Mouse (Mus musculus) myocyte (in vitro differentiated cells): ENCODE measurements around the gene Pdss2. TPM values are rescaled to one million over a fixed set of nuclear protein-coding genes. Genes with fewer than 3 reads are reported as not detected.

Experiments
- H3K27me3 ChIP-seq: one replicate; pipeline ENCODE4 v1.6.1; 2011; ENCODE audit not compliant: control insufficient read depth, insufficient read depth, insufficient read length
- H3K36me3 ChIP-seq: one replicate; pipeline ENCODE4 v1.6.1; 2011; ENCODE audit not compliant: control insufficient read depth, insufficient read depth
- H3K4me2 ChIP-seq: one replicate; pipeline ENCODE4 v1.6.1; 2011; ENCODE audit warnings: low read depth, control low read depth
- H3K4me3 ChIP-seq: one replicate; pipeline ENCODE4 v1.5.1; 2011; ENCODE audit warnings: mild to moderate bottlenecking, control low read depth, moderate library complexity
- H3K79me2 ChIP-seq: one replicate; pipeline ENCODE4 v1.6.1; 2011; ENCODE audit not compliant: control insufficient read depth, insufficient read depth
- H3ac ChIP-seq: one replicate; pipeline ENCODE4 v1.6.1; 2011; ENCODE audit not compliant: control insufficient read depth, insufficient read length
- CEBPB ChIP-seq: IDR thresholded peaks from 2 replicates; pipeline ENCODE4 v1.6.1; 2011; ENCODE audit warnings: mild to moderate bottlenecking, moderate library complexity; ENCODE audit not compliant: poor library complexity, insufficient read depth, severe bottlenecking
- E2F4 ChIP-seq: IDR thresholded peaks from one replicate; pipeline ENCODE4 v1.6.1; 2011; ENCODE audit warnings: mild to moderate bottlenecking, control low read depth, moderate library complexity; ENCODE audit not compliant: insufficient read depth
- MAX ChIP-seq: IDR thresholded peaks from one replicate; pipeline ENCODE4 v1.6.1; 2011; ENCODE audit warnings: low read depth, mild to moderate bottlenecking, control low read depth
- MYOD1 ChIP-seq, 3 experiments: IDR thresholded peaks; one replicate each; pipeline ENCODE4 v1.6.1; 2011; ENCODE audit warnings: control low read depth in 2 of 3, low read depth in 2 of 3, mild to moderate bottlenecking in 2 of 3, moderate library complexity in 1 of 3; ENCODE audit not compliant: insufficient read length in 2 of 3, control insufficient read depth in 1 of 3
- MYOG ChIP-seq, 3 experiments: IDR thresholded peaks; one replicate each; pipeline ENCODE4 v1.6.1; 2011; ENCODE audit warnings: control low read depth in 2 of 3, low read depth in 2 of 3, mild to moderate bottlenecking in 2 of 3; ENCODE audit not compliant: insufficient read length in 2 of 3, control insufficient read depth in 1 of 3, insufficient read depth in 1 of 3
- POLR2A ChIP-seq: IDR thresholded peaks from one replicate; pipeline ENCODE4 v1.6.1; 2011; ENCODE audit warnings: low read depth, mild to moderate bottlenecking, control low read depth, moderate library complexity; ENCODE audit not compliant: insufficient read length
- POLR2AphosphoS2 ChIP-seq: IDR thresholded peaks from one replicate; pipeline ENCODE4 v1.6.1; 2011; ENCODE audit warnings: low read depth, control low read depth; ENCODE audit not compliant: insufficient read length
- REST ChIP-seq: IDR thresholded peaks from one replicate; pipeline ENCODE4 v1.6.1; 2011; ENCODE audit warnings: mild to moderate bottlenecking, control low read depth, moderate library complexity; ENCODE audit not compliant: insufficient read depth, insufficient read length
- SRF ChIP-seq: IDR thresholded peaks from one replicate; pipeline ENCODE4 v1.6.1; 2011; ENCODE audit warnings: low read depth; ENCODE audit not compliant: control insufficient read depth, insufficient read length
- TCF12 ChIP-seq: IDR thresholded peaks from one replicate; pipeline ENCODE4 v1.6.1; 2011; ENCODE audit warnings: mild to moderate bottlenecking, control low read depth; ENCODE audit not compliant: poor library complexity, insufficient read depth, severe bottlenecking
- TCF3 ChIP-seq: IDR thresholded peaks from one replicate; pipeline ENCODE4 v1.6.1; 2011; ENCODE audit warnings: low read depth, control low read depth; ENCODE audit not compliant: insufficient read length
- USF1 ChIP-seq: IDR thresholded peaks from one replicate; pipeline ENCODE4 v1.6.1; 2011; ENCODE audit warnings: low read depth, mild to moderate bottlenecking, control low read depth, moderate library complexity
- polyA plus RNA-seq: library from polyadenylated mRNA; unstranded; fragments of >200 nt; fragmentation: generic; extraction: Trizol; gene quantifications from one replicate; pipeline ENCODE4 v1.2.1, GENCODE M21; 2012; ENCODE audit warnings: missing spikeins

The Pdss2 gene
- polyA plus RNA-seq, 1 experiment = 8.5 TPM

DNA sequence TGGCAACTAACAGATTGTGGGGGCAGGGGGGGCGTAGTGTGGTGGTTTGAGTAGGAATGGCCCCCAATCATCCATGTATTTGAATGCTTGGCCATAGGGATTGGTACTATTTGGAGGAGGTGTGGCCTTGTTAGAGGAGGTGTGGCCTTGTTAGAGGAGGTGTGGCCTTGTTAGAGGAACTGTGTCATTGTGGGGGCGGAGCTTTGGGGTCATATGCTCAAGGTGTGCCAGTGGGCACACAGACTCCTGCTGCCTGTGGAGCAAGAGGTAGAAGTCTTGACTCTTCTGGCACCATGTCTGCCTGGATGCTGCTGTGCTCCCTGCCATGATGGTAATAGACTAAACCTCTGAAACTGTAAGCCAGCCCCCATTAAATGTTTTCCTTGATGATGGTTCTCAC is 21.1 kb upstream of the Pdss2 start:
- H3K79me2 ChIP-seq = no peaks in the 10 kb centered on the region
- no peak overlapping the region for H3K4me2 ChIP-seq
- H3K4me3 ChIP-seq = no peak overlapping the region
- TF ChIP-seq POLR2AphosphoS2 = no peak
- no peak for TF ChIP-seq USF1
- TF ChIP-seq E2F4 = no peak
- no peak for TF ChIP-seq MYOG (IDR thresholded peaks at IDR 0.05; ENCODE audit: control insufficient read depth in 1 of 3, insufficient read depth in 1 of 3, insufficient read length in 2 of 3, low read depth in 2 of 3)
- TF ChIP-seq TCF12 = no peak
- TF ChIP-seq TCF3 = no peak
- no peak for TF ChIP-seq POLR2A
- TF ChIP-seq SRF = no peak
- TF ChIP-seq REST = no peak
- no peak for TF ChIP-seq MAX
- TF ChIP-seq CEBPB = no peak
- no peak for TF ChIP-seq MYOD1 (IDR thresholded peaks at IDR 0.05; ENCODE audit: control insufficient read depth in 1 of 3, insufficient read length in 2 of 3, low read depth in 2 of 3)
- H3K27me3 ChIP-seq = no peaks in the 10 kb centered on the region
- no peaks in the 10 kb centered on the region for H3K36me3 ChIP-seq
- H3ac ChIP-seq = no peak overlapping the region

DNA sequence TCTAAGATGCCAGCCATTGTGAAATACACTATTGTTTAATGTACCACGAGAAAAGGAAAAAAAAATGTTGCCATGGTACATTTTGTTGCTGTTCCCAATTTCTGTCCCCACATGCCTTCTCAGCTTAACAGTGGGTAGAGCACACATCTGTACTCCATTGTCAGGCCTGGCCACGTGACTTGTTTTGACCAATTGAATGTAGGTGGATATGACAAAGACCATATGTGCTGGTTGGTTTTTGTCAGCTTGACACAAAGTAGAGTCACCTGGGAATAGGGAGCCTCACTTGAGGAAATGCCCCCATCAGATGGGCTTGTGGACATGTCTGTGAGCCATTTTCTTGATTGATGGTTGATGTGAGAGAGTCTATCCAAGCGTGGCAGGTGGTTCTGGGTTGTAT is 17.4 kb upstream of the Pdss2 start:
- Histone ChIP-seq H3K36me3 (no peaks in the 10 kb centered on the region), H3K27me3 (no peaks in the 10 kb centered on the region), H3K4me2 (no peak overlapping the region), H3K4me3 (no peak overlapping the region), H3ac (no peak overlapping the region), H3K79me2 (no peaks in the 10 kb centered on the region)
- no peak for TF ChIP-seq E2F4
- no peak for TF ChIP-seq CEBPB
- TF ChIP-seq REST = no peak
- no peak for TF ChIP-seq TCF12
- TF ChIP-seq MYOD1 (IDR thresholded peaks at IDR 0.05; ENCODE audit: control insufficient read depth in 1 of 3, insufficient read length in 2 of 3, low read depth in 2 of 3) = no peak
- no peak for TF ChIP-seq POLR2A

DNA sequence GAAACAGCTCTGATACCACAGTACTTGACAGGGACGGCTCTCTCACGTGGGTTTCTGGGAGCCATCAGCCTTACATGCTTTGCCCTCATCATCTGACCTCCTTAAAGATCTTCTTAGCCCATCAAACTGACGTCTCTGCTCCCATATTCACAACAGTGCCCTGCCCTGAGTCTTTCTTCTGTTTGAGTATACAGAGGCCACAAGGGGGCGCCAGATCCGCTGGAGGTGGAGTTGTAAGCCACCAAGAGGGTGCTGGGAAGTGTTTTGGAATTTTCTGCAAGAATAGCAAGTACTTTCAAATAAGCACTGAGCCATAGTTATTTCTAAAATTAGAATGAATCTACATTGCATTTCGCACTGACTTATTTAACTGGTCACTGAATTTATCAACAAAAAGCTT is 9.4 kb upstream of the Pdss2 start:
- TF ChIP-seq TCF3 (no peak), MYOD1 (IDR thresholded peaks at IDR 0.05; ENCODE audit: control insufficient read depth in 1 of 3, insufficient read length in 2 of 3, low read depth in 2 of 3) (no peak), REST (no peak), USF1 (no peak), CEBPB (no peak), POLR2AphosphoS2 (no peak), E2F4 (no peak), MAX (no peak), MYOG (IDR thresholded peaks at IDR 0.05; ENCODE audit: control insufficient read depth in 1 of 3, insufficient read depth in 1 of 3, insufficient read length in 2 of 3, low read depth in 2 of 3) (no peak)
- H3K4me2 ChIP-seq = no peak overlapping the region
- no peaks in the 10 kb centered on the region for H3K36me3 ChIP-seq
- H3K4me3 ChIP-seq = no peak overlapping the region
- no peaks in the 10 kb centered on the region for H3K27me3 ChIP-seq
- no peaks in the 10 kb centered on the region for H3K79me2 ChIP-seq
- no peak overlapping the region for H3ac ChIP-seq

DNA sequence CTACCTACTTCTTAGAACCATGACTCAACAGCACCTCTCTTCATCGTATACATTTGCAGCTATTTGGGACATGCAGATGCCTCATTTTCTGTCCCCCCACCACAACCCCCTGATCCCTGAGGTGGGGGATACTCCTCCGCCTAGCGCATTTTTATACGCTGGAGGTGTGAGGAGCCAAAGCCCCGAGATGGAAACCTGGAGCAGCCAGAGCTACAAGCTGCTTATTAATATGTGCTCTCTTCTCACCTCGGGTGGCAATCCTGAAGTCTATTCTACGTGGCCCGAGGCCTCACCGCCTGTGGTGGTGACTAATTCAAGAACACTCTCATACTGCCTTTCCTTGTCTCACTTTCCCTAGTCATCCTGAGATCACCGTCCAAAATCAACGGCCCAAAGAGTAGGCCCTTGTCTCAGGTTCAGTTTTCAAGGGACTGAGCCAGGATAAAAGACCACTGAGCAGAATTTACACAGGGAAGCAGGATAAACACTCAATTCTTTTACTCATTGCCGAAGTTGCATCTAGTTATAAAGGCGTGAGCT is 3.9 kb upstream of the Pdss2 start:
- no peak overlapping the region for H3ac ChIP-seq
- no peak overlapping the region for H3K4me2 ChIP-seq
- no peak for TF ChIP-seq REST
- TF ChIP-seq CEBPB = no peak
- TF ChIP-seq TCF12 = no peak
- TF ChIP-seq SRF = no peak
- TF ChIP-seq MYOG (IDR thresholded peaks at IDR 0.05; ENCODE audit: control insufficient read depth in 1 of 3, insufficient read depth in 1 of 3, insufficient read length in 2 of 3, low read depth in 2 of 3) = no peak
- no peaks in the 10 kb centered on the region for H3K27me3 ChIP-seq
- H3K4me3 ChIP-seq = no peak overlapping the region
- H3K36me3 ChIP-seq = no peaks in the 10 kb centered on the region
- peaks cover 12% of the 10 kb centered on the region for H3K79me2 ChIP-seq

DNA sequence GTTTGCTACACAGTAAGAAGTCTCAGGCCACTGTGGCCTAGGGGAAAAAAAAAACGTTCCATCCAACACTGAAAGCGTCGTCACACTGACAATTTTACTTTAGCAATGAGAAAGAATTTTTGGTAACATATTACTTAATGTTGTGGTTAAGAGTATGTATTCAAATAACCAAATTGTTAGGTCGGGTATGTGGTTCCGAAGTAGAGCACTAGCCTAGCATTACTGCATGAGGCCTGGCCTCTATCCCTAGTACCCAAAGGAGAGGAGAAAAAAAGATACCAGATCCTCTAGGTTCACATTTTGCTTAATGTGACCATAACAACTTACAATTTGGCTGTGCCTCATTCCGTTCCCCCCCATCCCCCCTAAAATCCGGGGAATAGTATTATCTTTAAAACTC is 807 bp upstream of the Pdss2 start:
- Histone ChIP-seq H3K79me2 (peaks cover 12% of the 10 kb centered on the region), H3ac (peak overlapping the region; percentile 26), H3K36me3 (no peaks in the 10 kb centered on the region), H3K4me3 (peak overlapping the region; percentile 98), H3K27me3 (no peaks in the 10 kb centered on the region), H3K4me2 (peak overlapping the region; percentile 78)
- TF ChIP-seq MAX (no peak), USF1 (no peak), MYOD1 (IDR thresholded peaks at IDR 0.05; ENCODE audit: control insufficient read depth in 1 of 3, insufficient read length in 2 of 3, low read depth in 2 of 3) (no peak), SRF (no peak), POLR2AphosphoS2 (no peak), CEBPB (no peak), POLR2A (no peak), MYOG (IDR thresholded peaks at IDR 0.05; ENCODE audit: control insufficient read depth in 1 of 3, insufficient read depth in 1 of 3, insufficient read length in 2 of 3, low read depth in 2 of 3) (no peak), REST (no peak), TCF3 (no peak), TCF12 (no peak), E2F4 (no peak)
